Mouse (Mus musculus): ENCODE measurements around the gene Cpeb4. TPM values are rescaled to one million over a fixed set of nuclear protein-coding genes. Genes with fewer than 3 reads are reported as not detected.

Cpeb4 gene
- polyA plus RNA-seq, 1 experiment from 2014 or later = 34.5 TPM

DNA sequence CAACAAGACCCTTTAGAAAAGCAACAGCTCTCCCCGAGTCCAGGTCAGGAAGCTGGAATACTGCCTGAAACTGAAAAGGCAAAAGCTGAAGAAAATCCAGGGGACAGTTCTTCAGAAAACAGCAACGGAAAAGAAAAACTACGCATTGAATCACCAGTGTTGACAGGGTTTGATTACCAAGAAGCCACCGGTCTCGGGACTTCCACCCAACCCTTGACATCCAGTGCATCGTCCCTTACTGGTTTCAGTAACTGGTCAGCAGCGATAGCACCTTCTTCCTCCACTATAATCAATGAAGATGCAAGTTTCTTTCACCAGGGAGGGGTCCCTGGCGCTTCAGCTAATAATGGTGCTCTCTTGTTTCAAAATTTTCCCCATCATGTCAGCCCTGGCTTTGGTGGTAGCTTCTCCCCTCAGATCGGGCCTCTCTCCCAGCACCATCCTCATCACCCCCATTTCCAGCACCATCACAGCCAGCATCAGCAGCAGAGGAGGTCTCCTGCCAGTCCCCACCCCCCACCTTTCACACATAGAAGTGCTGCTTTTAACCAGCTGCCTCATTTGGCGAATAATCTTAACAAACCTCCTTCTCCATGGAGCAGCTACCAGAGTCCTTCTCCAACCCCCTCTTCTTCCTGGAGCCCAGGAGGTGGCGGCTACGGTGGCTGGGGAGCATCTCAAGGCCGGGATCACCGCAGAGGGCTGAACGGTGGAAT lies 693 bp downstream of the Cpeb4 start:
- H3K36me3 ChIP-seq (ENCODE audit: control insufficient read depth, insufficient read depth, low read length) = no peaks in the 10 kb centered on the region
- 55% methylated on average over 15 of the region's 15 CpGs for WGBS
- H3K27ac ChIP-seq (replicated peaks; ENCODE audit: low read depth, low read length) = peak overlapping the region; percentile 23
- DNase-seq (peak; percentile 28), ATAC-seq (ENCODE audit: low FRiP score, low TSS enrichment) (no peak)
- no peaks in the 10 kb centered on the region for H3K9me3 ChIP-seq (ENCODE audit: control insufficient read depth, low read length)
- peaks cover 36% of the 10 kb centered on the region for H3K4me1 ChIP-seq (ENCODE audit: control insufficient read depth, insufficient read depth, low read length)
- no peaks in the 10 kb centered on the region for H3K27me3 ChIP-seq (ENCODE audit: control insufficient read depth, insufficient read depth, low read length)
- H3K4me2 ChIP-seq (ENCODE audit: low read length) = peak overlapping the region; percentile 84
- peak overlapping the region; percentile 88 for H3K4me3 ChIP-seq (replicated peaks; ENCODE audit: low read depth, low read length)
- peak overlapping the region; percentile 64 for H3K9ac ChIP-seq (replicated peaks; ENCODE audit: low read length)

- peaks cover 36% of the 10 kb centered on the region for H3K4me1 ChIP-seq (ENCODE audit: control insufficient read depth, insufficient read depth, low read length)
- no peaks in the 10 kb centered on the region; the same call in 1 of the 2 replicates for H3K9me3 ChIP-seq (ENCODE audit: control insufficient read depth, low read length)
- no peaks in the 10 kb centered on the region for H3K27me3 ChIP-seq (ENCODE audit: control insufficient read depth, insufficient read depth, low read length)
- peak overlapping the region; percentile 88 for H3K4me3 ChIP-seq (replicated peaks; ENCODE audit: low read depth, low read length)
- H3K9ac ChIP-seq (replicated peaks; ENCODE audit: low read length) = no peak overlapping the region; the same call in 1 of the 2 replicates
- 74% methylated on average over 2 of the region's 2 CpGs for WGBS
- no peaks in the 10 kb centered on the region for H3K36me3 ChIP-seq (ENCODE audit: control insufficient read depth, insufficient read depth, low read length)
- DNase-seq (no peak), ATAC-seq (ENCODE audit: low FRiP score, low TSS enrichment) (no peak)
- H3K4me2 ChIP-seq (ENCODE audit: low read length) = peak overlapping the region; percentile 84
- H3K27ac ChIP-seq (replicated peaks; ENCODE audit: low read depth, low read length) = no peak overlapping the region
Observed at GRCm38 (mm10) chr11:31874071-31874470, 2.1 kb downstream of the Cpeb4 start.

- Histone ChIP-seq H3K36me3 (ENCODE audit: control insufficient read depth, insufficient read depth, low read length) (no peaks in the 10 kb centered on the region; the same call in 1 of the 2 replicates), H3K27ac (replicated peaks; ENCODE audit: low read depth, low read length) (no peak overlapping the region), H3K4me1 (ENCODE audit: control insufficient read depth, insufficient read depth, low read length) (no peaks in the 10 kb centered on the region; the same call in 1 of the 2 replicates), H3K9me3 (ENCODE audit: control insufficient read depth, low read length) (no peaks in the 10 kb centered on the region), H3K4me3 (replicated peaks; ENCODE audit: low read depth, low read length) (no peak overlapping the region), H3K4me2 (ENCODE audit: low read length) (no peak overlapping the region), H3K27me3 (ENCODE audit: control insufficient read depth, insufficient read depth, low read length) (no peaks in the 10 kb centered on the region), H3K9ac (replicated peaks; ENCODE audit: low read length) (no peak overlapping the region)
- DNase-seq (no peak), ATAC-seq (ENCODE audit: low FRiP score, low TSS enrichment) (no peak)
- WGBS = 84% methylated on average over 1 of the region's 1 CpGs
Observed at GRCm38 (mm10) chr11:31883671-31884070, 11.7 kb downstream of the Cpeb4 start.

GRCm38 (mm10) chr11:31885765-31886164 lies 13.8 kb downstream of the Cpeb4 start:
- WGBS = 67% methylated on average over 1 of the region's 1 CpGs
- no peak for DNase-seq

GRCm38 (mm10) chr11:31888229-31888628 lies 16.2 kb downstream of the Cpeb4 start:
- H3K4me2 ChIP-seq (ENCODE audit: low read length) = no peak overlapping the region
- H3K9me3 ChIP-seq (ENCODE audit: control insufficient read depth, low read length) = no peaks in the 10 kb centered on the region
- H3K27me3 ChIP-seq (ENCODE audit: control insufficient read depth, insufficient read depth, low read length) = no peaks in the 10 kb centered on the region
- no peak overlapping the region for H3K9ac ChIP-seq (replicated peaks; ENCODE audit: low read length)
- 97% methylated on average over 1 of the region's 1 CpGs for WGBS
- no peak overlapping the region for H3K4me3 ChIP-seq (replicated peaks; ENCODE audit: low read depth, low read length)
- DNase-seq (no peak), ATAC-seq (ENCODE audit: low FRiP score, low TSS enrichment) (no peak)
- H3K36me3 ChIP-seq (ENCODE audit: control insufficient read depth, insufficient read depth, low read length) = peaks cover 12% of the 10 kb centered on the region
- no peaks in the 10 kb centered on the region; the same call in 1 of the 2 replicates for H3K4me1 ChIP-seq (ENCODE audit: control insufficient read depth, insufficient read depth, low read length)
- H3K27ac ChIP-seq (replicated peaks; ENCODE audit: low read depth, low read length) = no peak overlapping the region

More at GRCm38 (mm10) chr11:31885765-31886164, 13.8 kb downstream of the Cpeb4 start:
- H3K36me3 ChIP-seq (ENCODE audit: control insufficient read depth, insufficient read depth, low read length) = peaks cover 6% of the 10 kb centered on the region
- no peaks in the 10 kb centered on the region; the same call in 1 of the 2 replicates for H3K4me1 ChIP-seq (ENCODE audit: control insufficient read depth, insufficient read depth, low read length)
- no peak overlapping the region for H3K4me3 ChIP-seq (replicated peaks; ENCODE audit: low read depth, low read length)
- no peaks in the 10 kb centered on the region for H3K9me3 ChIP-seq (ENCODE audit: control insufficient read depth, low read length)
- ATAC-seq (ENCODE audit: low FRiP score, low TSS enrichment) = no peak
- no peak overlapping the region for H3K4me2 ChIP-seq (ENCODE audit: low read length)
- no peaks in the 10 kb centered on the region for H3K27me3 ChIP-seq (ENCODE audit: control insufficient read depth, insufficient read depth, low read length)
- H3K9ac ChIP-seq (replicated peaks; ENCODE audit: low read length) = no peak overlapping the region
- no peak overlapping the region for H3K27ac ChIP-seq (replicated peaks; ENCODE audit: low read depth, low read length)

DNA sequence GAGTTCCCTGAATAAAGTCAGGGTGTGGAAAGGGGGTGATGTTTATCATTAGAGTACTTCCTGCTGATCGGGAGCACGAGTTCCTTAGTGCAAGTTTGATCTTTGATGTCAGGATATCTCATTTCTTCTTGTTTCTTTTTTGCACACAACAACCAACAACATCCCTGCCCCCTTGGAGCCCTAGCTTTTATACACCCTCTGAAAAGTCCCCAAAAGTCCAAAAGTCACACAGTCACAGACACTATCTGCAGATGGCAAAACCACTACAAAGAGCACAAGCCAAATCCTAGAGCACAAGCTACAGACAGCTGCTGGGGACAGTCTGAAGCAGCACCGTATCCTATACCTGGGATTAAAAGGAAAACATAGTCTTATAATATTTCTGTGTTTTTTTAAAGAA lies 20.1 kb downstream of the Cpeb4 start:
- 79% methylated on average over 3 of the region's 3 CpGs for WGBS
- H3K27ac ChIP-seq (replicated peaks; ENCODE audit: low read depth, low read length) = no peak overlapping the region
- no peak for DNase-seq

DNA sequence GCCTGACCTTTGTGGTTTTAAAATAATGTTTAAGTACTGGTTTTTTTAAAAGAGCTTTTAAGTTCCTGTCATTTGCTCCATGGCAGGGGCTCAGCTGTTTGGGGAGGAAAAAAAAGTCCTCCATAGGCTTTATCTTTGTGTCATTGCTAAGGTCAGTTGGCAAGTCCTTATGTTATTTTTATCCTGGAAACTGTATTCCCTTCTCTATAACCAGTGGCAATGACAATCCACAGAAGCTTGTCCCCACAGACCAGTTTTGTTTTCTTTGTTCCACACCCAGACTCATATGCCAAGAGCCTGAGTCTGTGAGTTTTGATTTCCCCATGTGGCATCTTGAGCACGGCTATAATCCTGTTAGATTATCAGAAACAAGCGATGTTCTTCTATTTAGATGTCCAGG lies 21.6 kb downstream of the Cpeb4 start:
- H3K9me3 ChIP-seq (ENCODE audit: control insufficient read depth, low read length) = no peaks in the 10 kb centered on the region
- no peak overlapping the region for H3K9ac ChIP-seq (replicated peaks; ENCODE audit: low read length)
- WGBS = 34% methylated on average over 2 of the region's 2 CpGs
- no peak overlapping the region for H3K4me3 ChIP-seq (replicated peaks; ENCODE audit: low read depth, low read length)
- H3K36me3 ChIP-seq (ENCODE audit: control insufficient read depth, insufficient read depth, low read length) = peaks cover 14% of the 10 kb centered on the region
- DNase-seq (no peak), ATAC-seq (ENCODE audit: low FRiP score, low TSS enrichment) (no peak)
- no peaks in the 10 kb centered on the region for H3K27me3 ChIP-seq (ENCODE audit: control insufficient read depth, insufficient read depth, low read length)
- no peak overlapping the region for H3K4me2 ChIP-seq (ENCODE audit: low read length)
- no peak overlapping the region for H3K27ac ChIP-seq (replicated peaks; ENCODE audit: low read depth, low read length)
- H3K4me1 ChIP-seq (ENCODE audit: control insufficient read depth, insufficient read depth, low read length) = no peaks in the 10 kb centered on the region

More for the DNA sequence above, 20.1 kb downstream of the Cpeb4 start:
- no peaks in the 10 kb centered on the region for H3K4me1 ChIP-seq (ENCODE audit: control insufficient read depth, insufficient read depth, low read length)
- no peaks in the 10 kb centered on the region for H3K27me3 ChIP-seq (ENCODE audit: control insufficient read depth, insufficient read depth, low read length)
- no peak overlapping the region for H3K4me3 ChIP-seq (replicated peaks; ENCODE audit: low read depth, low read length)
- peaks cover 14% of the 10 kb centered on the region for H3K36me3 ChIP-seq (ENCODE audit: control insufficient read depth, insufficient read depth, low read length)
- H3K4me2 ChIP-seq (ENCODE audit: low read length) = no peak overlapping the region
- no peak for ATAC-seq (ENCODE audit: low FRiP score, low TSS enrichment)
- no peaks in the 10 kb centered on the region for H3K9me3 ChIP-seq (ENCODE audit: control insufficient read depth, low read length)
- no peak overlapping the region for H3K9ac ChIP-seq (replicated peaks; ENCODE audit: low read length)

DNA sequence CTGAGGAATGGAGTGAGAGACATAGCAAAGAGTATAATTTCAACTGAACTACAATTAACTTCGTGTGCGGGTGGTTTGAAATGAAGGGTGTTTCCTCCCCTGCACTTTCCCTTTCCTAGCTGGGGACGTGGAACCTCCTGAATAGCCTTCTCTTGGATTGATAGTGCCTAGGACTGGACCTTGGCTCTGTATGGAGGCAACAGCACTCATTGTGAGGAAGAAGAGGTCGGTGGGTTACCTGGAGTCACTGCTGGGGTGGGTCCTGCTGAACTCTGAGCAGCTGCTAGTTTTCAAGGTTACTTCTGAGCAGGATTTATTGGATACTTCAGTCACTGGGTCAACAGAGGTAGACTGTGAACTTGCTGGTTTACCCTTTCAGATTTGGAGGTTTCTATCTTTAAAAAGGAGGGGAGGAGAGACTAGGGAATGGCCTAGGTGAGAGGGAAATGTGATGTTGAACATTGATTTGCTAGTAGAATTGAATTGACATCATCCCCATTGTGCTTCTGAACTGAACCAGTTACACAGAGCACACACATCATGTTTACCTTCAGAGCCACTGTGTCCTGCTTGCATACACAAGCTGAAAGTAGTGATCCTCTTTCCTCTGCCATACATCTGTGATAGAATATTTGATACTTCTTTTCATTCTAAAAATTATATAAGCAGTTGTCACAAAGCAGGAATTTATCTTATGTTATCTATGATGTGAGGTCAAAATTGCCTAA lies 24.2 kb downstream of the Cpeb4 start:
- no peak for ATAC-seq (ENCODE audit: low FRiP score, low TSS enrichment)
- H3K4me1 ChIP-seq (ENCODE audit: control insufficient read depth, insufficient read depth, low read length) = no peaks in the 10 kb centered on the region
- no peak overlapping the region for H3K4me2 ChIP-seq (ENCODE audit: low read length)
- WGBS = 77% methylated on average over 4 of the region's 4 CpGs
- H3K27ac ChIP-seq (replicated peaks; ENCODE audit: low read depth, low read length) = no peak overlapping the region
- no peaks in the 10 kb centered on the region for H3K9me3 ChIP-seq (ENCODE audit: control insufficient read depth, low read length)
- no peaks in the 10 kb centered on the region for H3K27me3 ChIP-seq (ENCODE audit: control insufficient read depth, insufficient read depth, low read length)
- H3K36me3 ChIP-seq (ENCODE audit: control insufficient read depth, insufficient read depth, low read length) = peaks cover 4% of the 10 kb centered on the region; the same call in 1 of the 2 replicates
- DNase-seq = no peak
- no peak overlapping the region for H3K4me3 ChIP-seq (replicated peaks; ENCODE audit: low read depth, low read length)
- H3K9ac ChIP-seq (replicated peaks; ENCODE audit: low read length) = no peak overlapping the region
